Mouse (Mus musculus) spleen, adult 2 months (tissue): ENCODE measurements around the gene Polr2j. TPM values are rescaled to one million over a fixed set of nuclear protein-coding genes. Genes with fewer than 3 reads are reported as not detected.

ENCODE experiments used
- DNase-seq, 2 experiments: peaks; one replicate each; pipeline versions ENCODE4 v3.0.0 to v3.0.0-alpha.2; 2012 to 2021; ENCODE audit warnings: low spot score in 2 of 2, low read depth in 1 of 2
- H3K27ac ChIP-seq: fragments of 200-500 bp; 2 replicates; pipeline ENCODE4 v1.5.1; 2012; ENCODE audit warnings: low read length, inconsistent platforms; ENCODE audit not compliant: insufficient read depth
- H3K27me3 ChIP-seq: fragments of 200-500 bp; 2 replicates; pipeline ENCODE4 v1.6.1; 2012; ENCODE audit warnings: mild to moderate bottlenecking, moderate library complexity, low read length, inconsistent platforms; ENCODE audit not compliant: control insufficient read depth, insufficient read depth
- H3K36me3 ChIP-seq: fragments of 200-500 bp; 2 replicates; pipeline ENCODE4 v1.6.1; 2012; ENCODE audit warnings: mild to moderate bottlenecking, low read length, inconsistent platforms; ENCODE audit not compliant: control insufficient read depth, insufficient read depth
- H3K4me1 ChIP-seq: fragments of 200-500 bp; 2 replicates; pipeline ENCODE4 v1.6.1; 2011; ENCODE audit warnings: inconsistent platforms; ENCODE audit not compliant: control insufficient read depth, insufficient read depth, insufficient read length
- H3K4me3 ChIP-seq: fragments of 200-500 bp; 2 replicates; pipeline ENCODE4 v1.5.1; 2011; ENCODE audit warnings: mild to moderate bottlenecking, inconsistent platforms; ENCODE audit not compliant: insufficient read depth, insufficient read length; ENCODE audit errors: extremely low read depth
- CTCF ChIP-seq: fragments of 200-500 bp; IDR thresholded peaks from 2 replicates; pipeline ENCODE4 v1.5.1; 2011; ENCODE audit warnings: mild to moderate bottlenecking, inconsistent platforms; ENCODE audit not compliant: insufficient read depth, insufficient read length, insufficient replicate concordance; ENCODE audit errors: extremely low read depth
- POLR2A ChIP-seq: fragments of 200-500 bp; IDR thresholded peaks from 2 replicates; pipeline ENCODE4 v1.6.1; 2011; ENCODE audit warnings: low read depth, low read length, inconsistent platforms
- WGBS: fragments of 180-500 bp; shearing (Covaris S2); methylation state at CpG from one replicate; pipeline ENCODE4 v1.1.7; 2018; 5-methylcytosine and 5-hydroxymethylcytosine counted together
- polyA plus RNA-seq: library from polyadenylated mRNA; depleted of rRNA; stranded (reverse); fragments of >200 nt; gene quantifications from 2 replicates; pipeline ENCODE4 v1.2.3, GENCODE M21; 2012

The Polr2j gene
- polyA plus RNA-seq, 1 experiment = 32.3 TPM

GRCm38 (mm10) chr5:136088821-136089575, 27.4 kb upstream of the Polr2j start:
- no peaks in the 10 kb centered on the region for H3K36me3 ChIP-seq
- WGBS = 75% methylated on average over 14 of the region's 14 CpGs
- no peak for DNase-seq
- peaks cover 11% of the 10 kb centered on the region for H3K4me1 ChIP-seq
- no peak overlapping the region for H3K4me3 ChIP-seq
- no peaks in the 10 kb centered on the region for H3K27me3 ChIP-seq
- TF ChIP-seq CTCF = no peak
- no peak for TF ChIP-seq POLR2A
- no peak overlapping the region for H3K27ac ChIP-seq

- H3K27ac ChIP-seq = no peak overlapping the region
- no peak for DNase-seq
- peaks cover 9% of the 10 kb centered on the region for H3K4me1 ChIP-seq
- TF ChIP-seq POLR2A = no peak
- no peak for TF ChIP-seq CTCF
- H3K36me3 ChIP-seq = no peaks in the 10 kb centered on the region
- WGBS = 52% methylated on average over 5 of the region's 5 CpGs
- no peak overlapping the region for H3K4me3 ChIP-seq
- no peaks in the 10 kb centered on the region for H3K27me3 ChIP-seq
These were observed 24.5 kb upstream of the Polr2j start for GRCm38 (mm10) chr5:136091927-136092326.

GRCm38 (mm10) chr5:136094249-136095010, 22.0 kb upstream of the Polr2j start:
- H3K4me3 ChIP-seq = no peak overlapping the region
- no peak for DNase-seq
- peaks cover 6% of the 10 kb centered on the region for H3K4me1 ChIP-seq
- H3K36me3 ChIP-seq = no peaks in the 10 kb centered on the region
- H3K27ac ChIP-seq = no peak overlapping the region
- TF ChIP-seq CTCF (no peak), POLR2A (no peak)
- H3K27me3 ChIP-seq = no peaks in the 10 kb centered on the region
- 44% methylated on average over 8 of the region's 8 CpGs for WGBS

- no peaks in the 10 kb centered on the region for H3K36me3 ChIP-seq
- no peak overlapping the region for H3K4me3 ChIP-seq
- WGBS = 72% methylated on average over 7 of the region's 7 CpGs
- TF ChIP-seq CTCF (no peak), POLR2A (no peak)
- peaks cover 4% of the 10 kb centered on the region for H3K4me1 ChIP-seq
- H3K27me3 ChIP-seq = no peaks in the 10 kb centered on the region
- H3K27ac ChIP-seq = no peak overlapping the region
- DNase-seq = no peak
These were observed 21.3 kb upstream of the Polr2j start for GRCm38 (mm10) chr5:136095089-136095488.

GRCm38 (mm10) chr5:136098536-136098935, 17.9 kb upstream of the Polr2j start:
- Histone ChIP-seq H3K27me3 (no peaks in the 10 kb centered on the region), H3K4me3 (no peak overlapping the region), H3K36me3 (no peaks in the 10 kb centered on the region; the same call in 1 of the 2 replicates), H3K4me1 (peaks cover 8% of the 10 kb centered on the region), H3K27ac (no peak overlapping the region)
- no peak for DNase-seq
- TF ChIP-seq CTCF (no peak), POLR2A (no peak)
- WGBS = 89% methylated on average over 10 of the region's 10 CpGs

GRCm38 (mm10) chr5:136102099-136102820, 14.2 kb upstream of the Polr2j start:
- Histone ChIP-seq H3K27ac (no peak overlapping the region), H3K27me3 (no peaks in the 10 kb centered on the region), H3K4me1 (peaks cover 4% of the 10 kb centered on the region; the same call in 1 of the 2 replicates), H3K4me3 (peak overlapping the region; percentile 52; the same call in 1 of the 2 replicates), H3K36me3 (no peaks in the 10 kb centered on the region; the same call in 1 of the 2 replicates)
- 13% methylated on average over 41 of the region's 41 CpGs for WGBS
- DNase-seq = peak; percentile 35 to 57
- peak; percentile 82 for TF ChIP-seq CTCF
- no peak for TF ChIP-seq POLR2A
